Mouse (Mus musculus): ENCODE results near the gene Plpp6.

Gene Plpp6

GRCm38 (mm10) chr19:28963842-28964551, at the start of gene Plpp6:
TSS of gene Plpp6 (plus strand) at chr19:28963953.
- peak; percentile 91 for DNase-seq

DNA sequence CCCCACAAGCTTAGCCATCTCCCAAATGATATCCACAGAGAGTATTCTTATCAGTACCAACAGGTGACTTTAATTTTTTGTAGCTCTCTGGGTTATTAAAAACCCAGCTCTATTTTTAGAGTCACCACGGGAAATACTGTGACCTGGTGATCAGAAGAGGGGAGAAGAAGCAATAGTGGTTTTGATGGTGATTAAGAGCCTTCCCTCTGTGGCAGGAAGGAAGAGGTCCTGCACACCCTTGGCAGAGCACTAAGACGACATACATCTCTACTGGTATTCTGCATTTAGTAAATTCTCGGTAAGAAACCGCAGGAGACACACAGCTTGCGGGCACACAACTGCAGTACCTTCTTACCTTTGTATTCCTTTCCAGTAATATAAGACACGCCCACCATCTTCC, 49.2 kb upstream of the Plpp6 start:
- no peak for DNase-seq

DNA sequence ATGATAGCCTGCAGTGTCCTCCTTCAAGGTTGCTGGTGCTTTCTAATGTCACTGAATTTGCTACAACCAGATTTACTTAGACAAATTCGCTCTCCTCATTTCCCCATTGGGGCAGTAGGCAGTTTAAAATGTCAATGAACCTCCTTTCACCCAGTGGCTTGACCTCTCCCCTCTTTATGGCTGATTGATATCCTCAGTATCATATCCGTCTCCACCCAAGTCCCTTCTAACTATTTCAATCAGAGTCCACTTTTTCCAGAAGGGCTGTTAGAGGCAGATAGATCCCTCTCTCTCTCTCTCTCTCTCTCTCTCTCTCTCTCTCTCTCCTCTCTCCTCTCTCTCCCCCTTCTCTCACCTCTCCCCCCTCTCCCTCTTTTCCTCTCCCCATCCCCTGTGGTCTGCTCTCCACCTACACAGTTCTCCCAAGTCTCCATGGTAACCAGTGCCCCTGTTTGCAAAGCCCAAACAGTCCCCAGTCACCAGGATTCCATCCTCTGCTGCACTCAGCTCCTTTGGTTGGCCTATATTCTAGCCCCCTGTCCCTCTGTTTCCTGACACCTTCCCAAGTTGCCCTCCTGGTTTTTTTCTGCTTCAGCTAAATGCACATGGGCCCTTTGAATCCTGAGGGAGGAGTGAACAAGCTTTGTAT, 48.0 kb upstream of the Plpp6 start:
- no peak for DNase-seq

GRCm38 (mm10) chr19:28916492-28916891, 47.3 kb upstream of the Plpp6 start:
- DNase-seq, result no peak

DNA sequence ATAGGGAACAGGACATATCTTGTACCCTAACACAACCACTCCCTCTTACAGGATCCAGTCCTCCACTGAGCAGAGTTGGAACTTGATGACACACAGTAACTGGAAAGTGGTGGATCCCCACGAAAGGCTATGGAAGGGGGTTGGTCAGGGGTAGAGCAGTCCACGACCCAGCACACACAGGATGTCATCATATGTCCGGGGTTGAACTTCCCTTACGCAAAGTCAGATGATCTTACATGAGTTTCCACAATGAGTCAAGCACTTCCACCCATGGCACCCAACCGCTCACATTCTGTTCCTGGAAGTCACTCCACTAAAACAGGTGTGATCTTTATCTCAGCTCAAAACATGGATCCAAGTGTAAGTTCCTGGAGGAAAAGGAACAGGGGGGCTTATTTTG, 45.9 kb upstream of the Plpp6 start:
- no peak for DNase-seq

DNA sequence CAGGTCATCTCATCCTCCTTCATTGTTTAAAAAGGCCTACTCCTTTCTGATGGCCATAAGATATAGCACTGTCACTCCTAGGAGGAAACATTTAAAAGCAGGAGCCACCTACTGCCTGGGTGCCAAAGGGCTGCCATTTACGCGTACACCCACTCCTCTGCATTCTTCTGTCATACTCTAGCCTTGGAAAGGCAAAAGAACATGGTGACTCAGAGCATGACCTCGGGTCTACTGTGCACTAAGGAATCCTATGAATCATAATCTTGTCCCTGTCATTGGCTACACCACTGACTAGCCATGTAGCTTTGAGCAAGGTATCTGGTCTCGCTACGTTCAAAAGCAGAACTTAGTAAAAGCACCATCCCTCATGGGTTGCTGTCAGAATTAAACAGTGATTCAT, 37.4 kb upstream of the Plpp6 start:
- DNase-seq, result no peak

- DNase-seq, result no peak
Measured at GRCm38 (mm10) chr19:28927396-28927795, 36.4 kb upstream of the Plpp6 start.

DNA sequence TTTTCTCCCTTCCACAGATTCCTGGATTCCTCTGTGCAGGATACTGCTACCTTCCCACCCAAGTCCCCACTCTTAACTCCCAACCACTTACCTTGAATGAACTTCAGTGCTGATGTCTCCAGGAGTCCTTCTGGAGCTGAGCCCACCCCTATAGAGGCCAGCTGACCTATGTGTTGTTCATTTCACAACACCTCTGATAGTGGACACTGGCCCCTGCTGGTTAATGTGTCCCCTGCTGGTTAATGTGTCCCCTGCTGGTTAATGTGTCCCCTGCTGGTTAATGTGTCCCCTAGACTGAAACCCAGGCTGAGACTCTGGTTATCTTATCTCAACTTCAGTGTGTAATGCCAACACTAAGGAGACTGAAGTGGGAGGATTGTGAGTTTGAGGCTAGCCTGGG, 34.7 kb upstream of the Plpp6 start:
- DNase-seq, result no peak

- no peak for DNase-seq
Measured at GRCm38 (mm10) chr19:28934897-28935296, 28.9 kb upstream of the Plpp6 start.

DNA sequence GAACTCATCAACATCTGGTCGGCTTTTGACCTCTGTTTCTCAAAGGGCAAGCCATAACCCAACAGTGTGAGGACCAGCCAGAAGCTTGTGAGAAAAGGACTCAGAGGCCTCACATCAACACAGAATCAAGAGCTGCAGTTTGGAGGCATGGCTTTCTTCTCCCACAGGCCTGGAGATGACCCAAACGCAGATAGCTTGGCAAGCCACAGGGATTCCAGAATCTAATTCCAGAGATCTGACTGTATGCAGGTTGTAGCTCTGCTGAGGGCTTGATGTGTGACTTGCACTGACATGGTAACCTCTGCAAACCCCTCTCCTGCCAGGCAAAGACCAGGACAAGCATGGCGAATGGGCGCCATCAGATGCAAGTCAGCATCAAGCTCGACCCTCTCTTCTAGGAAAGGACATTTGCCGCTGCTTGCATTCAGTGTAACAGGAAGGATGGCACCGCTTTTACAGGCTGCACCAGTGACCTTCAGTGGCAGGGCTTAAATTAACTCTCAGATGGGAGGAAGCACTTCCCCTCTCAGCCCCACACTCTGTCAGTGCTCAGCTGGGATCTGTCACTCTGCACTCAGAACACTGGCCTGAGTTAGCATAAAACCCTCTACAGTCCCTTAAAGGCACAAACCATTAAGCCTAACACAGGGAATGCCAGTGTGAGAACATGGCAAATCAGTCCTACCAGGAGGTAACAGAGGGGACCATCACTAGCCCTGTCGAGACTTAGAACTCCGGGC, 23.4 kb upstream of the Plpp6 start:
- DNase-seq, result no peak

DNA sequence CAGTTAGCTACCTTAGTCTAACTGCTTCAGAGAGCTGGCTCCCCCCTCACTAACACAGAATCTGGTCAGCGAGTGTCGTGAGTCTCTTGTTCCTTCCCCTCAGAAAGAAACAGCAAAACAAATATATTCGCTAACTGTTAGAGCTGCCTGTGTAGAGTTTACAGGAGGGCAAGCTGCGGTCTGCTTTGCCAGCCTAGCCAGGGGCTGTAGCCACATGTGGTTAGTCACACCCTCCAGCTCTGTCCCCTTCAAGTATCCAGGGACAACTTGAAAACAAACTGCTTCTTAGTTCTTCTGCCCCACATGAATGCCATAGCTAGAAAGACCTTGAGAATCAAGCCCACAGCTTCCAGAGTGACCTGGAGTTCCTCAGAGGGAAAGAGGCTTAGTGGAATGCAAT, 22.5 kb upstream of the Plpp6 start:
- no peak for DNase-seq

- DNase-seq, result no peak
Measured at GRCm38 (mm10) chr19:28946782-28947181, 17.0 kb upstream of the Plpp6 start.

- no peak for DNase-seq
Measured at GRCm38 (mm10) chr19:28947311-28947710, 16.4 kb upstream of the Plpp6 start.

DNA sequence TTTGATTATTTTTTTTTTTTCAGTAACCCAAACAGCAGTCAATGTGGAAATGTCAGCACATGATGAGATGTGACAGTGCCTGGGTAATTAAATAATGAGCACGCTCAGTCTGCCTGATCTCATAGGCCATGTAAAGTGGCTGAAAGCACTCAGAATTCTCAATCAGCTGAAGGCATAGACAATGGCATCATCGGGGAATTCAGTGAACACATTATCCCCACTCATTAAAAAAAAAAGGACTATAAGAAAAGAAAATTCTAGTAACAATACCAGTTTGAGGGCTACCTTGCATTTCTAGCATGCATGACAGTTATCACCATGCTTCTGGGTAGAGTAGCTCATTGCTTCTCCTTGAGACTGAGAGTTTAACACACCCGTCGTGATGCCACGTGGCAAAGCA, 12.5 kb upstream of the Plpp6 start:
- DNase-seq, result no peak

GRCm38 (mm10) chr19:28963113-28963512, 640 bp upstream of the Plpp6 start:
- no peak for DNase-seq

DNA sequence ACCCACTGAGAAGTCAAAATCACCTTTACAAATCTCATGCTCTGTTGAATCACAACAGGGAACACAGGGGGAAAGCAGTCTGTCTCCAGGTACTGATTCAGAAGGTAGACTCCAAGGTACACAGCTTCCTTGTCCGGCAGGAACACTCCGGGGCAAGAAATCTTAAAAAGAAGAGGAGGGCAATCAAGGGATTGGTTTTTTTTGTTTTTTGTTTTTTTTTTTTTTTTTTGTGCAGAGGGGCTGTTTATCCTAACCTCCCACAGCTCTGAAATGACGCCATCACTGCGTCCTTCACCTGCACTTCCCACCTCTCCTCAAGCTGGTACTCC, 276 bp upstream of the Plpp6 start:
- DNase-seq, result no peak

DNA sequence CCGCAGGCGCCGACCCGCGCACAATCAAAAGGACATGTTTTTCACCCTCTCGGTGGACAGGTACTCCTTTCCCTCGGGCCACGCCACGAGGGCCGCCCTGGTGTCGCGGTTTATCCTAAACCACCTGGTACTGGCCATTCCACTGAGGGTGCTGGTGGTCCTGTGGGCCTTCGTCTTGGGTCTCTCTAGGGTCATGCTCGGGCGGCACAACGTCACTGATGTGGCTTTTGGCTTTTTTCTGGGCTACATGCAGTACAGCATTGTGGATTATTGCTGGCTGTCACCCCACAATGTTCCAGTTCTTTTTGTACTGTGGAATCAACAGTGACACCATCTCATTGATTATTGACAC, 775 bp downstream of the Plpp6 start:
- no peak for DNase-seq

- no peak for DNase-seq
Measured at GRCm38 (mm10) chr19:28967652-28968051, 3.9 kb downstream of the Plpp6 start, which contains the start of gene 4430402I18Rik. TSS of gene 4430402I18Rik (minus strand) at chr19:28967800.

- no peak for DNase-seq
Measured at GRCm38 (mm10) chr19:28968178-28968577, 4.4 kb downstream of the Plpp6 start.

DNA sequence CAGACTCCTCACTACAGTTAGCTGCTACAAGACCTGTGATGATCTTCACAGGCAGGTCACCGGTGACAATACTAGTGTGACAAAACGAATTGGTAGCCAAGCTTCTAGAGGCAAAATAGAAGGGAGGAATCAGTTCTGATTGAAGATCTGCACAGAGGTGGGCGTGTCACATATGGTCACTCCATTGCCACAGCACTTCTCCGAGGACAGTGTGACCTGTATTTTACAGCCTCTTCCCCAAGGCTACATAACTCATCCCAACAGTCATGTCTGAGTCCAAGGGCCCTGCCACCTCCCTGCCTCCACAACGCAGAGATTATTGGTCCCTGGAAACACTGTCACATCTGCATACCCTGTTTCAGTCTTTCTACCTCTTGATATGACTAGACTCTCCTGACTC, 5.5 kb downstream of the Plpp6 start:
- DNase-seq, result no peak

GRCm38 (mm10) chr19:28970251-28970650, 6.5 kb downstream of the Plpp6 start:
- DNase-seq, result no peak

DNA sequence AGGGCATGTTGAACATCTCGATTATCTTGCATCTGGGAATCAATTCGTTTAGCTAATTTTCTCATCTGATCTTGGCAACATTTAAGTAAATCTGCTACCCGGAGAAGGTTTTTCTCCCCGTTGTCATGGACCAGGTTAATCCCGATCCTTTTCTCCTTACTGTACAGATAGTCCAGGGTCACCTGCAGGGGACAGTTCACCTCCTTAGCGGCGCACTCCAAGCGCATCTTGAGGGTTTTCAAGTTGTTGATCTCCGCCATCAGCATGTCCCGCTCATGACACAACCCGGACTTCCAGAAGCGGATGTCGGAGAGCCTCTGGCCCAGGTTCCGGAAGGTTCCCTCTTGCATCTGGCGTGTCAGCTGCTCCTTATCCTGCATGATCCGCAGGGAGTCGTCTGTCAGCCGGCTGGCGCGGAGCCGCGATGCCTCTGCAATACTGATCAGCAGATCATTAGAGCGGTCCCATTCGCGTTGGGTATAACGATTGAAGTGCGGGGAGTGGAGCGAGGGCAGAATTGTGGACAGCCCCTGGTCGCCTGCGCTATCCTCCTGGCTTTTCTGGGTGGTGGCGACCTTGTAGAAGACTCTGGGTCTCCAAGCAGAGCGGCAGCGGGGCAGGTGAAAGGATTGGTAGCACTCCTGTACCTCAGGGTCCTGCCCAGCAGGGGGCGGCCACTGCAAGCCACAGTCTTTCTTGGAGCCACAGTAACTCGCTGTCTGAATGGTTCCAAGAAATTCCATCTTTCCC, 11.3 kb downstream of the Plpp6 start:
- DNase-seq, result peak; percentile 64

DNA sequence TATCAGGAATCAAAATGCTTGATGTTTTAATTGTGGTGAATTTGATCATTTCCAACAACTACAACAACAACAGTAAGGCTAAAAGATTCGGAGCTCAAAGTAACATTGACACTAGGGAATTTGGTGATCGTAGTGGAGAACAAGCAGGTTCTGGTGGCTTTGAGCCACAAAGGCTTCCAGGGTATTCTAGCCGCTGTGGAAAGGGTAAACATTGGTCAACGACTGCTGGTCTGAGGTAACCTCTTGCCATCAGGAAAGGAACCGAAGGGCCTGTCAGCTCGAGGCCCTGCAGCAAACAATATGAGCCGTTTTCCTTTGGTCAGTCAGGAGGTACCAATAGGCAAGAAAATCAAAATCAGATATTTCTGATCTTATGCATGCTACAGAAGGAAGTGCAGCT, 18.9 kb downstream of the Plpp6 start:
- DNase-seq, result no peak

GRCm38 (mm10) chr19:28989515-28989914, 25.8 kb downstream of the Plpp6 start:
- peak; percentile 23 for DNase-seq
